Mouse (Mus musculus) cortical plate, adult 2 months (tissue): ENCODE measurements around the gene Zfp598. TPM values are rescaled to one million over a fixed set of nuclear protein-coding genes. Genes with fewer than 3 reads are reported as not detected.

Experiments used
- H3K27ac ChIP-seq: fragments of 200-500 bp; 2 replicates; pipeline ENCODE4 v1.5.1; 2012; ENCODE audit warnings: low read length, control low read depth, inconsistent platforms; ENCODE audit not compliant: insufficient read depth
- H3K4me1 ChIP-seq: fragments of 200-500 bp; 2 replicates; pipeline ENCODE4 v1.6.1; 2011; ENCODE audit warnings: low read length; ENCODE audit not compliant: control insufficient read depth, insufficient read depth
- H3K4me3 ChIP-seq: fragments of 200-500 bp; 2 replicates; pipeline ENCODE4 v1.5.1; 2011; ENCODE audit warnings: mild to moderate bottlenecking, low read length, control low read depth; ENCODE audit not compliant: insufficient read depth
- CTCF ChIP-seq: fragments of 200-500 bp; IDR thresholded peaks from 2 replicates; pipeline ENCODE4 v1.5.1; 2011; ENCODE audit warnings: mild to moderate bottlenecking, control low read depth, low read length; ENCODE audit not compliant: insufficient read depth; ENCODE audit errors: extremely low read depth
- POLR2A ChIP-seq: fragments of 200-500 bp; IDR thresholded peaks from 2 replicates; pipeline ENCODE4 v1.6.1; 2011; ENCODE audit warnings: mild to moderate bottlenecking, low read length, control low read depth; ENCODE audit not compliant: insufficient read depth; ENCODE audit errors: extremely low read depth
- polyA plus RNA-seq: library from polyadenylated mRNA; depleted of rRNA; stranded (reverse); fragments of >200 nt; gene quantifications from 2 replicates; pipeline ENCODE4 v1.2.3, GENCODE M21; 2012; rRNA removed

The Zfp598 gene
- polyA plus RNA-seq, 1 experiment, result 53.5 TPM

- Histone ChIP-seq H3K4me1 (peaks cover 5% of the 10 kb centered on the region; the same call in 1 of the 2 replicates), H3K27ac (peak overlapping the region; percentile 48; the same call in 1 of the 2 replicates), H3K4me3 (peak overlapping the region; percentile 68)
- TF ChIP-seq POLR2A (no peak), CTCF (no peak)
These were observed 54.3 kb downstream of the Zfp598 start for GRCm38 (mm10) chr17:24723881-24724180.

GRCm38 (mm10) chr17:24724184-24724583 is 54.7 kb downstream of the Zfp598 start, which contains the start of gene Ndufb10:
Ndufb10 (minus strand) TSS chr17:24724478.
- TF ChIP-seq POLR2A (peak; percentile 95), CTCF (peak; percentile 95)
- H3K27ac ChIP-seq, result peak within 1 kb of the TSS; percentile 48; the same call in 1 of the 2 replicates
- H3K4me3 ChIP-seq, result peak within 1 kb of the TSS; percentile 68
- peaks cover 5% of the 10 kb centered on the region; the same call in 1 of the 2 replicates for H3K4me1 ChIP-seq

GRCm38 (mm10) chr17:24725637-24726390 is 56.3 kb downstream of the Zfp598 start:
- TF ChIP-seq POLR2A (no peak), CTCF (no peak)
- H3K4me3 ChIP-seq, result no peak overlapping the region
- peaks cover 5% of the 10 kb centered on the region; the same call in 1 of the 2 replicates for H3K4me1 ChIP-seq
- H3K27ac ChIP-seq, result no peak overlapping the region

- Histone ChIP-seq H3K27ac (no peak within 1 kb of the TSS), H3K4me1 (peaks cover 3% of the 10 kb centered on the region; the same call in 1 of the 2 replicates), H3K4me3 (no peak within 1 kb of the TSS)
- TF ChIP-seq POLR2A, result no peak
- TF ChIP-seq CTCF, result no peak
These were observed 58.1 kb downstream of the Zfp598 start, which contains the start of gene Rpl3l for GRCm38 (mm10) chr17:24727618-24728017. Rpl3l (plus strand) TSS chr17:24727820.

- H3K27ac ChIP-seq, result no peak overlapping the region
- TF ChIP-seq POLR2A (no peak), CTCF (no peak)
- H3K4me1 ChIP-seq, result peaks cover 2% of the 10 kb centered on the region; the same call in 1 of the 2 replicates
- H3K4me3 ChIP-seq, result no peak overlapping the region
These were observed 58.7 kb downstream of the Zfp598 start for GRCm38 (mm10) chr17:24728184-24728583.

- TF ChIP-seq CTCF (no peak), POLR2A (no peak)
- H3K27ac ChIP-seq, result no peak overlapping the region
These were observed 59.6 kb downstream of the Zfp598 start for GRCm38 (mm10) chr17:24729067-24729466.

GRCm38 (mm10) chr17:24730787-24731186 is 61.3 kb downstream of the Zfp598 start:
- Histone ChIP-seq H3K4me1 (no peaks in the 10 kb centered on the region), H3K27ac (no peak overlapping the region), H3K4me3 (no peak overlapping the region)
- TF ChIP-seq POLR2A (no peak), CTCF (no peak)

More at GRCm38 (mm10) chr17:24729067-24729466, 59.6 kb downstream of the Zfp598 start:
- Histone ChIP-seq H3K4me1 (no peaks in the 10 kb centered on the region), H3K4me3 (no peak overlapping the region)

Other genes with a start within 250 kb of the Zfp598 start
- gene Eci1, start 243.0 kb upstream of the Zfp598 start, polyA plus RNA-seq, result 55.4 and 55.9 TPM in 2 replicates
- 19.0 and 20.7 TPM in 2 replicates for gene Dnase1l2, start 226.6 kb upstream of the Zfp598 start, polyA plus RNA-seq
- 77.3 and 79.2 TPM in 2 replicates for gene E4f1, start 199.4 kb upstream of the Zfp598 start, polyA plus RNA-seq
- gene Pgp, start 199.3 kb upstream of the Zfp598 start, polyA plus RNA-seq, result 97.1 and 99.3 TPM in 2 replicates
- 1.1 and 1.4 TPM in 2 replicates for gene Bricd5, start 195.8 kb upstream of the Zfp598 start, polyA plus RNA-seq
- gene Mlst8, start 190.6 kb upstream of the Zfp598 start, polyA plus RNA-seq, result 37.0 and 39.1 TPM in 2 replicates
- gene Caskin1, start 181.1 kb upstream of the Zfp598 start, polyA plus RNA-seq, result 106 and 109 TPM in 2 replicates
- gene Traf7, start 141.7 kb upstream of the Zfp598 start, polyA plus RNA-seq, result 176 and 187 TPM in 2 replicates
- gene Rab26, start 135.5 kb upstream of the Zfp598 start, polyA plus RNA-seq, result 97.3 and 102 TPM in 2 replicates
- gene Pkd1, start 119.9 kb upstream of the Zfp598 start, polyA plus RNA-seq, result 82.0 and 91.8 TPM in 2 replicates
- gene Tsc2, start 37.1 kb upstream of the Zfp598 start, polyA plus RNA-seq, result 163 and 192 TPM in 2 replicates
- 9.7 and 10.8 TPM in 2 replicates for gene Nthl1, start 37.0 kb upstream of the Zfp598 start, polyA plus RNA-seq
- gene Slc9a3r2, start 19.4 kb upstream of the Zfp598 start, polyA plus RNA-seq, result 68.2 and 69.0 TPM in 2 replicates
- gene Npw, start 11.2 kb upstream of the Zfp598 start, polyA plus RNA-seq, result 0.34 and 0.50 TPM in 2 replicates
- 177 and 184 TPM in 2 replicates for gene Syngr3, start 20.3 kb downstream of the Zfp598 start, polyA plus RNA-seq
- gene Gfer, start 26.5 kb downstream of the Zfp598 start, polyA plus RNA-seq, result 21.1 and 21.5 TPM in 2 replicates
- 5.2 and 6.4 TPM in 2 replicates for gene Noxo1, start 26.5 kb downstream of the Zfp598 start, polyA plus RNA-seq
- gene Tbl3, start 38.0 kb downstream of the Zfp598 start, polyA plus RNA-seq, result 53.0 and 53.7 TPM in 2 replicates
- 0.32 and 0.33 TPM in 2 replicates for gene Rnf151, start 48.4 kb downstream of the Zfp598 start, polyA plus RNA-seq
- 980 and 1,011 TPM in 2 replicates for gene Rps2, start 48.4 kb downstream of the Zfp598 start, polyA plus RNA-seq
- gene Ndufb10, start 54.8 kb downstream of the Zfp598 start, polyA plus RNA-seq, result 428 and 431 TPM in 2 replicates
- gene Rpl3l, start 58.1 kb downstream of the Zfp598 start, polyA plus RNA-seq, result 0.48 and 0.57 TPM in 2 replicates
- 47.3 and 53.0 TPM in 2 replicates for gene Msrb1, start 67.0 kb downstream of the Zfp598 start, polyA plus RNA-seq
- 0.29 and 0.44 TPM in 2 replicates for gene Hs3st6, start 83.3 kb downstream of the Zfp598 start, polyA plus RNA-seq
- not detected in 2 replicates for gene Meiob, start 134.6 kb downstream of the Zfp598 start, polyA plus RNA-seq
- gene Hagh, start 170.5 kb downstream of the Zfp598 start, polyA plus RNA-seq, result 138 and 151 TPM in 2 replicates
- 21.8 and 25.1 TPM in 2 replicates for gene Fahd1, start 180.7 kb downstream of the Zfp598 start, polyA plus RNA-seq
- gene Igfals, start 196.3 kb downstream of the Zfp598 start, polyA plus RNA-seq, result not detected in 2 replicates
- gene Nubp2, start 216.7 kb downstream of the Zfp598 start, polyA plus RNA-seq, result 24.6 and 27.3 TPM in 2 replicates
- 91.9 and 92.7 TPM in 2 replicates for gene Spsb3, start 217.0 kb downstream of the Zfp598 start, polyA plus RNA-seq
- 62.4 and 65.0 TPM in 2 replicates for gene Eme2, start 225.4 kb downstream of the Zfp598 start, polyA plus RNA-seq
- 115 and 117 TPM in 2 replicates for gene Mrps34, start 225.4 kb downstream of the Zfp598 start, polyA plus RNA-seq
- 94.5 and 94.7 TPM in 2 replicates for gene Nme3, start 226.8 kb downstream of the Zfp598 start, polyA plus RNA-seq